Mouse (Mus musculus): ENCODE measurements around the gene Med6. TPM values are rescaled to one million over a fixed set of nuclear protein-coding genes. Genes with fewer than 3 reads are reported as not detected.

Gene Med6
- polyA plus RNA-seq, 1 experiment from 2014 or later, result 39.4 TPM

DNA sequence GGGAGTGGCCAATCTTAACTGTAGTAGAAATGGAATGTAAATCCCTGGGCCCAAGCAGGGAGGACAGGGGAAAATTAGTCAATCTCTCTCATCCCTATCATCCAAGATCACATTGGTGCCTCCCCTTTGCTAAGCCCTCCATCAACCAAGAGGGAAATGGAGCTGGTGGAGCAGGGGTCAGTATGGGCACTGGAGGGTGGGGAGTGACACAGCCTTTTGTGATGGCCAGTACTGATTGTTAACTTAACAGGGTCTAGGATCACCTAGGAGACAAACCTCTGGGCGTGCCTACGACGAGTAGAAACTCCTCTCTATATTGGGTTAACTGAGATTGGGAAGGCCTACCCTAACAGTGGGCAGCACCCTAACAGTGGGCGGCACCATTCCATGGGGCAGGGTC is 28.6 kb upstream of the Med6 start:
- H3K4me1 ChIP-seq (replicated peaks), result no peaks in the 10 kb centered on the region
- H3K36me3 ChIP-seq, result no peaks in the 10 kb centered on the region
- ATAC-seq (ENCODE audit: low FRiP score, low read depth), result no peak
- no peak overlapping the region for H3K4me3 ChIP-seq
- H3K9ac ChIP-seq, result no peak overlapping the region
- peaks cover 2% of the 10 kb centered on the region; the same call in 1 of the 2 replicates for H3K27me3 ChIP-seq
- 70% methylated on average over 4 of the region's 4 CpGs for WGBS
- no peak overlapping the region for H3K4me2 ChIP-seq
- no peak overlapping the region for H3K27ac ChIP-seq (replicated peaks)
- no peaks in the 10 kb centered on the region for H3K9me3 ChIP-seq

DNA sequence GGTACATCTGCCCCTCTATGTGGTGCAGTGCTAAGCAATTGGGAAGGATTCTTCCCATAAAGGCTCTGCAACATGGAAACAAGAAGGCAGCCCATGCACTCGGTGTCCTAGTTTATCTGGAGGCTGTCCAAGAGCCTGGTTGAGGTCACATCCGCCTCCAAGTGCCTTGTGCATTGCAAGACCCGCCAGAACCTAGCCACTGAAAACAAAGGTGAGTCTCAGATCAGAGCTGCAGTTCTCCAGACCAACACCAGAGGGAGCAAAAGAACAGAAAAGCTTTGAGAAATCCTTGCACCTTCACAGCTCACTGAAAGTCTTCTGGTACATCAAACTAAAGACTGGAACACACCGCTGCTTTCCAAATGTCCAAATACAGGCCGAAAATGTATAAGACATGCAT is 24.5 kb upstream of the Med6 start:
- H3K4me3 ChIP-seq, result no peak overlapping the region
- ATAC-seq (ENCODE audit: low FRiP score, low read depth), result no peak
- H3K4me2 ChIP-seq, result no peak overlapping the region
- H3K9ac ChIP-seq, result no peak overlapping the region
- no peaks in the 10 kb centered on the region for H3K9me3 ChIP-seq
- no peaks in the 10 kb centered on the region for H3K27me3 ChIP-seq
- 13% methylated on average over 5 of the region's 5 CpGs for WGBS
- no peaks in the 10 kb centered on the region for H3K36me3 ChIP-seq
- no peak overlapping the region for H3K27ac ChIP-seq (replicated peaks)
- H3K4me1 ChIP-seq (replicated peaks), result no peaks in the 10 kb centered on the region

DNA sequence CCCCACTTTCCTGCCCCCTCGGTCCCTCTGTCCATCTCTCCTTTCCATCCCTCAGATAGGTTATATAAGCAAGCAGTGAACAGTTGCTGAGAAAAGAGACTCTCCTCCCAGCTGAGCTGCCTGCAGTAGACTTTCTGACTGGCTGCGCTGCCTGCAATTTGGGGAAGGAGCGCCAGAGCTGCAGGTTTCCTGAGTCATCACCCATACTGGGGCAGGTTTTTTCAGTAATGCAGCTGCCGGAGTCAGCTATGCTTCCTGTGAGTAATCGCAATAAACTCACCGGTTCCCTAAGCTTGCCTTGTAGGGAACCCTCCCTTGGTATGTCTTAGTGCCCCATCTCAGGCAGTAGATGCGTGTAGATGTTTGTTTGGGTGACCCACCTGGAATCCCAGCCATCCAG is 22.2 kb upstream of the Med6 start:
- Histone ChIP-seq H3K4me2 (no peak overlapping the region), H3K27ac (replicated peaks) (no peak overlapping the region), H3K36me3 (no peaks in the 10 kb centered on the region), H3K4me1 (replicated peaks) (no peaks in the 10 kb centered on the region), H3K4me3 (no peak overlapping the region), H3K9me3 (no peaks in the 10 kb centered on the region), H3K9ac (no peak overlapping the region), H3K27me3 (no peaks in the 10 kb centered on the region)
- WGBS, result 53% methylated on average over 7 of the region's 7 CpGs
- ATAC-seq (ENCODE audit: low FRiP score, low read depth), result no peak

DNA sequence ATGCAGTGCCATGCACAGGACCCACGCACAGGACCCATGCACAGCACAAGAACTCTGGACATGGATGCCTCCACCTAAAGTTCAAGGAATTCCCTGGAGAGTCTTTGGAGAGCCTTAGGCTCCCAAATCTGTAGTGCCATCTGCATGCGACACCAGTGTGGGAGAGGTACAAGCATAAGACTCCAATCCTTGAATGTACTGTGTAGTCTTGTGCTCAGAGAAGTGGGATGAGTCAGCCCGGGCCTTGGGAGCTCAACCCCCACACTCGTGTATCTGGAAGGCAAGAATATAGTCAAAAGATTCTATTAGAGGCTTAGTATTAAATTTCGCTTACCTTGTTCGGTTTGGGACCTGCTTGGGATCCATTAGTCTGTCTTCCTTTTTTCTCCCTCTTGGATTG is 21.0 kb upstream of the Med6 start:
- WGBS, result 86% methylated on average over 6 of the region's 6 CpGs
- H3K4me2 ChIP-seq, result no peak overlapping the region
- no peaks in the 10 kb centered on the region for H3K36me3 ChIP-seq
- ATAC-seq (ENCODE audit: low FRiP score, low read depth), result no peak
- H3K4me3 ChIP-seq, result no peak overlapping the region
- no peaks in the 10 kb centered on the region for H3K27me3 ChIP-seq
- H3K4me1 ChIP-seq (replicated peaks), result no peaks in the 10 kb centered on the region
- H3K27ac ChIP-seq (replicated peaks), result no peak overlapping the region
- H3K9ac ChIP-seq, result no peak overlapping the region
- no peaks in the 10 kb centered on the region for H3K9me3 ChIP-seq

DNA sequence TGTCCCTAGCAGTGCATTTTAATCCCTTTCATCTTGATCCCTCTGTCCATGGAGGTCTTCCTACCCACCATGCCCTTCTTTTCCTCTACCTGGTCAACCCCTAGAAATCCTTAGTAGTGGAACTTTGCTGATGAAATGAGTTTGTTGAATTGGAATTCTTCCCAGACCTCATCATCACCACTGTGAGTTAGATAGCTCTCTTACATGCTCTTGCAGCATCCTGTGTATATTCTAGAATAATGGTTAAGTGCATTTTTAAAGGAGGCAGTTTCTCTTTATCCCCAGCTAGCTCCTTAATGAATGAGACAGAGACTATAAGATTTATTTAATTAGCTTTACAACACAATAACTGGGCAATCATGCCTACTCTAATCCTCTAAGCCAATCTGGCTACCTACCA is 14.6 kb upstream of the Med6 start:
- no peak for ATAC-seq (ENCODE audit: low FRiP score, low read depth)
- Histone ChIP-seq H3K9me3 (no peaks in the 10 kb centered on the region), H3K4me1 (replicated peaks) (0 out of 2 replicates have a peak, but pooled peaks cover 2% of the 10 kb centered on the region), H3K4me3 (no peak overlapping the region), H3K9ac (no peak overlapping the region), H3K27me3 (no peaks in the 10 kb centered on the region), H3K36me3 (no peaks in the 10 kb centered on the region), H3K4me2 (no peak overlapping the region), H3K27ac (replicated peaks) (no peak overlapping the region)

DNA sequence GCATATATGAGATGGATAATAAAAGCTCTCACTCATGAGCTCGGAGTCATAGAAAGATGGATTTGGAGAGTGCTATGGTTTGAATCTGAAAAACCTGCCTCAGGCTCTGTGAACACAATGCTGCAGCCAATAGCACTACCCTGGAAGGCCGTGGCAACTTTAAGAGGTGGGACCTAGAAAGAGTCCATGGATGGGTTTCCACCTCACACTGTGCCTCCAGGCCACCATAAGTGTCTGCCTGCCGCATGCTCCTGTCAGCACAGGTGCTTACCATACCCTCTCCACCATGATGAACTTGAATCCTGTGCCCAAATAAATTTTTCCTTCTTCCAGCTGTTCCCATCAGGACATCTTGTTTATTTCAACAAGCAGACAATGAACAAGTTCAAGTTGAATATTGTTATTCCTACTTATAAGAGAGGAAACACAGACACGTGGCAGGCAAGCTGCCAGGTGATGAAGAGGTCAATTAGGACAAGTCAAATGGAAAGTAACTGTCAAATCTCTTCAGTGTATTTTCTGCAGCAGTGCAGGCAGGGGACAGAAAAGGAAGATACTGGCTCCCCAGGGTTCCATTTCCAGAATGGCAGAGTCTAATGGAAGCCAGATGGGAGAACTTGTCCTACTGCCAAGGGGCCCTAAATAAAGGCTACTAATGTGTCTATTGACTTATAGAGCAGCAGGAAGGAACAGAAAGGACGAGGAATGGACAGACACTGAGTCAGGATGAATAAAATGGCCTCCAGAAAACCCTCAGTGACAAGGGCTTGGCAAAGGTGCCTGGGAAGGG is 10.4 kb upstream of the Med6 start:
- 49% methylated on average over 5 of the region's 5 CpGs for WGBS
- H3K36me3 ChIP-seq, result no peaks in the 10 kb centered on the region
- H3K9me3 ChIP-seq, result no peaks in the 10 kb centered on the region
- no peak overlapping the region for H3K4me3 ChIP-seq
- H3K9ac ChIP-seq, result no peak overlapping the region
- peaks cover 2% of the 10 kb centered on the region; the same call in 1 of the 2 replicates for H3K27me3 ChIP-seq
- H3K4me2 ChIP-seq, result no peak overlapping the region
- no peak for ATAC-seq (ENCODE audit: low FRiP score, low read depth)
- 0 out of 2 replicates have a peak, but pooled peaks cover 2% of the 10 kb centered on the region for H3K4me1 ChIP-seq (replicated peaks)
- H3K27ac ChIP-seq (replicated peaks), result peak overlapping the region; percentile 27

DNA sequence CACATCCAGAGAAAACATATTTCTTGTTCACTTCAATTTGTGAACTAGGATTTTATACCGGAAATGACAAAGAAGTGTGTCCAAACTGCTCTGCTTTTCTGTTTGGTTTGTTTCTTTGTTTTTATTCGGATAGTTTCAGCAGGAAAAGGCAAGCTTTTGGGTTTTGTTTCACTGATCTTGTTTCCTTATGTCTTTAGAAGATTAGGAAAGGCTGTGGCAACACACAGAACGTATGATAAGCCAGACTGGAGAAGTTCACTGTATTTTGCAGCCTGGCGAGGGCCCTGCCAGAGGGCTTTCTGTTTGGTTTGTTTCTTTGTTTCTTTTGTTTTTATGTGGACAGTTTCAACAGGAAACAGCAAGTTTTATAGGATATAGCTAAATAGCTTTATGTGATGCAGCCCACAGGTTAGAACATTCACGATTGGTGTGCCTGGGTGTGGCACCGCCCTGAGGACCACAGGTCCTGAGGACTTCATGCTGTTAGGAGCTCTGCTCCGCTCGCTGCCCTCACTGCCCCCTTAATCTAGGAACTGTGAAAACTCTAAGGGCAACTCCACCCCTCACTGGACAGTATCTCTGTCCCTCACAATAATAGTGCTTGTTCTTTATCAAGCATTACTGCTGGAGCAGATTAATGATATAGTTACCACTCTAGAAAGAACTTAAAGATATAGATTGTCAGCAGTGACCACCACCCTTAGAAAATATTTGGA is 1.9 kb upstream of the Med6 start:
- Histone ChIP-seq H3K4me2 (no peak overlapping the region), H3K4me1 (replicated peaks) (peaks cover 13% of the 10 kb centered on the region), H3K9ac (no peak overlapping the region), H3K4me3 (no peak overlapping the region), H3K27ac (replicated peaks) (no peak overlapping the region), H3K36me3 (no peaks in the 10 kb centered on the region), H3K27me3 (peaks cover 5% of the 10 kb centered on the region; the same call in 1 of the 2 replicates), H3K9me3 (no peaks in the 10 kb centered on the region)
- ATAC-seq (ENCODE audit: low FRiP score, low read depth), result no peak
- WGBS, result 82% methylated on average over 8 of the region's 8 CpGs

DNA sequence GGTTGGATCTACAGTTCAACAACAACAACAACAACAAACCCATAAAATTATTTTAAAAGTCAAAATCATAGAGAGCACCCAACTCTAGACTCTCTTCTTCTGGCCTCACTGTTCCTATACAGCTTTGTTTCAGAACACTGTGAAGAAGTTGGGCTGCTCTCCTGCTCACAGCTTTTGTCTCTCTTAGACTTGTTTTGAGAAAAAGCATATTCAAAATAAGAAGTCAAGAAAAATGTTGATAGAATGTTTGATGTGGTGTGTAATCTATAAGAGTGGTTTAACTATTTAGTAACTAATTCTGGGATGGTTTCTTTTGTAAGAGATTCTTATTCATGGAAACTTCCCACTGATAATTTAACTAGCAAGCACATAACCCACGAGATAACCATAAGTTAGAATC is 26.4 kb downstream of the Med6 start, which contains the start of gene Adam21:
Gene Adam21 (minus strand): TSS at position 101 of the 400 bp plus-strand sequence.
- H3K4me3 ChIP-seq, result no peak within 1 kb of the TSS
- peaks cover 22% of the 10 kb centered on the region; the same call in 1 of the 2 replicates for H3K36me3 ChIP-seq
- H3K27me3 ChIP-seq, result no peaks in the 10 kb centered on the region
- H3K27ac ChIP-seq (replicated peaks), result no peak within 1 kb of the TSS
- no peaks in the 10 kb centered on the region for H3K9me3 ChIP-seq
- no peak within 1 kb of the TSS for H3K9ac ChIP-seq
- H3K4me1 ChIP-seq (replicated peaks), result no peaks in the 10 kb centered on the region
- no peak for ATAC-seq (ENCODE audit: low FRiP score, low read depth)
- no peak within 1 kb of the TSS for H3K4me2 ChIP-seq
- whole genome bisulfite sequencing, result 90% methylated on average over 1 of the region's 1 CpGs

DNA sequence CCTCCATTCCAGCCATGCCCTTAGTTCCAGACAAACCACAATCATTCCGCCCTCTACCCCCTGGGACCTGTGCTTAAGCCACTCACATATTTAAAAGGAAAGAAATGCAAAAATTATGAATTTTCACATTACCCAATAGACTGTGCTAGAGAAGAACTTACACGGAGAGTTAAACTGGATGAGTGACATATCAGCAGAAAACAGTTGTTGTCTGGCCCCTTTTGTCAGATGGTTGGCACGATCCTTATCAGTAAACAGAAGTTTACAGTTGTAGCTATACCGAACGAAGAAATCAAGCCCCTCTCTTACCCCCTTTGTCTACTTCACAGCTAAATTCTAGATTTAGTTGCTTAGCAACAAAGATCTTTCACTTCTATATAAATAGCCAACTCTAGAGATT is 26.9 kb downstream of the Med6 start:
- Histone ChIP-seq H3K27ac (replicated peaks) (no peak overlapping the region), H3K27me3 (no peaks in the 10 kb centered on the region), H3K4me2 (no peak overlapping the region), H3K36me3 (peaks cover 19% of the 10 kb centered on the region; the same call in 1 of the 2 replicates), H3K9me3 (no peaks in the 10 kb centered on the region), H3K4me1 (replicated peaks) (no peaks in the 10 kb centered on the region), H3K4me3 (no peak overlapping the region), H3K9ac (no peak overlapping the region)
- 83% methylated on average over 5 of the region's 5 CpGs for WGBS
- ATAC-seq (ENCODE audit: low FRiP score, low read depth), result no peak

DNA sequence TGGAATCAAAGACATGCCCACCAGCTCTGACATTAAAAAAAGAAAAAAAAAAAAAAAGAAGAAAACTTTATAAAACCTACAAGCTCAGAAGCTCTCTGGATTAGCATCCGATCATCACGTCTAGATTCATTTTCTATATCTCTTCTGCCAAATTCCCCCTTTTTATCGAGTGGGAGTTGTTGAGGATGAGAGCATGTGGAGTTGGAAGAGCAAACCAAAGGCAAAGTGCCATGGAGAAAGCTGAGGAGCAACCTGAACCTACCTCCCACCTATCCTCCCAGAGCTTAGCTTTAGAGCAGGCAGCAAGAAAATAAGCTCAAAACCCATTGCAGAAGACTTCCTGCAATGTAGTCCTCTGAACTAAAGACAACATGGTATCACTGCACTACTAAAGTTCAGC is 30.6 kb downstream of the Med6 start:
- H3K9me3 ChIP-seq, result no peaks in the 10 kb centered on the region
- H3K4me3 ChIP-seq, result no peak overlapping the region
- H3K27ac ChIP-seq (replicated peaks), result no peak overlapping the region
- WGBS, result 97% methylated on average over 3 of the region's 3 CpGs
- H3K36me3 ChIP-seq, result peaks cover 5% of the 10 kb centered on the region; the same call in 1 of the 2 replicates
- no peak overlapping the region for H3K4me2 ChIP-seq
- ATAC-seq (ENCODE audit: low FRiP score, low read depth), result no peak
- H3K9ac ChIP-seq, result no peak overlapping the region
- no peaks in the 10 kb centered on the region for H3K27me3 ChIP-seq
- H3K4me1 ChIP-seq (replicated peaks), result no peaks in the 10 kb centered on the region

DNA sequence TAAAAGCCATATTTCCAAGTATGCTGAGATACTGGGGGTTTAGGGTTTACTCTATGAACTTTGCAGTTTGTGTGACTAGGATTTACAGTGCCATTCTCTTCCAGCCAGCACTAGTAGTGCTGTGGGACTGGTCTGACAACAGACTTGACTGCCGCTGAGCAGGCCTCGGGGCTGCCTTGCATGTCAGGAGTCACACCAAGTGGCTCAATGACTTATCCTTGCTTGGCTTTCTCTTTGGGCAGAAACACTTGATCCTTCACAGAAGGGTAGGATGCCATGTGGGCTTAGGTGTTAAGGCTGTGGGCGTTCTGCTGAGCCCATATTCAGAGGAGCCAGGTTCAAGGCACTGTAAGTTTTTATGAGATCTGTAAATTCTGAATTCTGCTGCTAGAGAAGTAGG is 45.5 kb downstream of the Med6 start:
- Histone ChIP-seq H3K4me1 (replicated peaks) (no peaks in the 10 kb centered on the region), H3K4me2 (no peak overlapping the region), H3K9me3 (no peaks in the 10 kb centered on the region), H3K9ac (no peak overlapping the region), H3K27me3 (no peaks in the 10 kb centered on the region), H3K4me3 (no peak overlapping the region), H3K27ac (replicated peaks) (no peak overlapping the region), H3K36me3 (no peaks in the 10 kb centered on the region)
- ATAC-seq (ENCODE audit: low FRiP score, low read depth), result no peak
- 87% methylated on average over 3 of the region's 3 CpGs for WGBS

DNA sequence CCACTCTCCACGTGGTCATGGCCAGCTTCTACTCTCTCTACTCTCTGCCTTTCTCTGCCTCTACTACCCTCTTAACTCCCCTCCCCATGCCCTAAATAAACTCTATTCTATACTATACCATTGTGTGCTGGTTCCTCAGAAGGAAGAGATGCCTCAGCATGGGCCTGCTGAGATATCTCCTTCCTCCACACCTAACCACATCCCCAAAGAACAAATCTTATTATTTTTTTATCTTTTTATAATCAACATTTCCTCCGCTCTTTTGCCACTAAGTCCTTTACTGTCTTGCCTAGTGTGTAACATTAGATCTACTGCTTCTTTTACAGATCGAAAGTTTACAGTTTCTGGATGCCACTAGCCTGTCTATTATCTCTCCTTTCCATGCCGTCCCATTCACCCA is 47.6 kb downstream of the Med6 start:
- Histone ChIP-seq H3K27me3 (no peaks in the 10 kb centered on the region), H3K9ac (no peak overlapping the region), H3K4me3 (no peak overlapping the region), H3K4me1 (replicated peaks) (no peaks in the 10 kb centered on the region), H3K9me3 (no peaks in the 10 kb centered on the region), H3K36me3 (no peaks in the 10 kb centered on the region), H3K27ac (replicated peaks) (no peak overlapping the region), H3K4me2 (no peak overlapping the region)
- 76% methylated on average over 4 of the region's 4 CpGs for whole genome bisulfite sequencing
- ATAC-seq (ENCODE audit: low FRiP score, low read depth), result no peak

Measured in hindbrain, embryonic 15.5 days (tissue).